Mouse (Mus musculus): Measurements from ENCODE around the gene Tnfaip3.

Gene Tnfaip3

DNA sequence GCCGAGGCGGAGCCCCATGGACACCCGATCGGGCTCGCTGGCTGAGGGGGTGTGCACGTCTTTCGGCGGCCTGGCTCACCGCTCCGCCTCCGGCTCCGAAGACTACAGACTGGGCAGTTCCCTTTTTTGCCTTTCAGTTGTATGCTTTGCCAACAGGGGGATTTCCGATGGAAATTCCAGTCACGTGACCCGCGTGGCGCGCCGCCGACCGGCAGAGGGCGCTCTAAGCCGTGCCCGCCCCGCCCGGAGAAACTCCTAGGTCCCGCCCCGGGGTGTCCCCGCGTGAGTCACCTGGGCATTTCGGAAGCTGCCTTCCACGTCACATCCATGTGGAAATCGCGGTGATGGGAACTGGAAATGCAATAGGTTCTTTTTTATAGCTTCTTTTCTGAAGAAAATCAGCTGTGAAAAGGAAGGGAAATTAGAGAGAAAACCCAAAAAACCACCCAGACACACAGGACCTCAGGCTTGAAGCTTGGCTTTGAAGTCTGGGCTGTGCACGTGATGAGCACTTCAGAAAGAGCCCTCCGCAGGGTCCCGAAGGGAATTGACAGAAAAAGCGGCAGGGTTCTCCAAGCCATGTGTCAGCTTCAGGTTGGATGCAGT is at the start of gene Tnfaip3:
TSS of gene Tnfaip3 (minus strand) at position 401 of the 606 bp plus-strand sequence.
- peak; percentile 98 for DNase-seq (ENCODE audit: extremely low spot score, low spot score)

GRCm38 (mm10) chr10:19064651-19065601 is 49.5 kb upstream of the Tnfaip3 start:
- DNase-seq (ENCODE audit: extremely low spot score, low spot score): no peak

DNA sequence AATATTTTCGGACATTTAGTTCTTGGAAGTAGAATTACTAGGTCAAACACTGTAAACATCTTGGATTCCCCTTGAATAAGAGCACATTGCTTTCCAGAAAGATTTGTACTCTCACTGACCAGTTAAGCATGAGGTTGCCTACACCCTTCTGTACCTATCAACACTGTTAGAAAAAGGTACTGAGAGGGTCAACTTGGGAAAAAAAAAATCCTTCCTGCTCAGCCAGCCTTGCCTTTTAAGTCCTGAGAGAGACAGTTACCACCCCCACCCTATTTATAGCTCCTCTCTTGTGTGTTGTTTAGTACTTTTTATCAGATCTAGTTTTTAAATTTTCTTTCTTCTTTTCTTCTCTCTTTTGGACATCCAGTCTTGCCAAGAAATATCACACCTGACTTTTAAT is 48.2 kb upstream of the Tnfaip3 start:
- DNase-seq (ENCODE audit: extremely low spot score, low spot score): no peak

GRCm38 (mm10) chr10:19063208-19063607 is 47.8 kb upstream of the Tnfaip3 start:
- DNase-seq (ENCODE audit: extremely low spot score, low spot score): no peak

DNA sequence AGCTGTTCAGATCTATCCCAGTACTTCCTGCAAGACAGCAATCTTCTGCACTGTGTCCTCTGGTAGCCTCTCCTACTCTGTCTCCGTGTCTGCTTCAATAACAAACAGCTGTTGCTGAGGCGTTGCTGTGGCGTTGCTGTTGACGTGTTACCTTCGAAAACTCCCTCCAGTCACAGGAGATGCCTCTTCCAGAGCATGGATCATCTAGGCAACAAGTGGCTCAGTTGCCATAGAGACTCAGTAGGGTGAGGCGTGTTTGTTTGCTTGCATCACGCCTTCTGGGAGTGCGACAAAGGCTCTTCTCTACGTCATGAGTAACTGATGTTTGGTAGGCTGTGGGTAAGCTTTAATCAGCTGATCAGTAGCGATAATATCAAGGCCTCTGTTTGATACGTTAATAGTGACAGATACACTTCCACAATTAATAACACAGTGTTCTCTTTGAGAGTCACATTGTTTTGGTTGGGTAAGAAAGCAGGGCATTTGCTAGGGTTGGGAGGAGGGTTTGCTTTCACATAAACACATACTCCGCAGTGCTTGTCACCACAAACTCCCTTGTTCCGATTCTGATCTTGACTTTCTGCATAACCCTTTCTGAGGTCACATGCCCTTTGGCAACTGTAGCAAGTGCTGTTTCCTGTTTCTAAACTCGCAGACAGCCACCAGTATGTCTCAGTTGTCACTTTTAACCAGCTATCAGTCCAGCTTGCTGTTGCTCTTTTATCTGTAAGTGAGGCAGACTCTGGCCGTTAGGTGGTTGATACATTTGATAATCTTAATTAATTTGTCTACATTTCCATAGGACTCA is 46.8 kb upstream of the Tnfaip3 start:
- DNase-seq (ENCODE audit: extremely low spot score, low spot score): no peak

- no peak for DNase-seq (ENCODE audit: extremely low spot score, low spot score)
Observed at GRCm38 (mm10) chr10:19061201-19061600, 45.7 kb upstream of the Tnfaip3 start.

DNA sequence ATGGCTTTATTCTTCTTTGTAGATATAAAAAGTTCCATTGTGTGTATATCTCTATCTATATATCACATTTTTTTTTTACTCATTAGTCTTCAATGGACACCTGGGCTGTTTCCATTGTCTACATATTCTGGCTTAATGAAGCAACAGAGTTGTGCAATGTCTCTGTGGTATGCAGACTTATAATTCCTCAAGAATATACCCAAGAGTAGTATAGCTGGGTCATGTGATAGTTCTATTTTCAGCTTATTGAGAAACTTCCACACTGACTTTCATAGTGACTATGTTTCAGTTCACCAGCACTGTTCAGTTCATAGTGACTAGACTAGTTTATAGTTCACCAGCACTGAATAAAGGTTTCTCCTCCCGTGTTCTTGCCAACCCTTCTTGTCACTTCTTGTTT is 38.1 kb upstream of the Tnfaip3 start:
- DNase-seq (ENCODE audit: extremely low spot score, low spot score): no peak

DNA sequence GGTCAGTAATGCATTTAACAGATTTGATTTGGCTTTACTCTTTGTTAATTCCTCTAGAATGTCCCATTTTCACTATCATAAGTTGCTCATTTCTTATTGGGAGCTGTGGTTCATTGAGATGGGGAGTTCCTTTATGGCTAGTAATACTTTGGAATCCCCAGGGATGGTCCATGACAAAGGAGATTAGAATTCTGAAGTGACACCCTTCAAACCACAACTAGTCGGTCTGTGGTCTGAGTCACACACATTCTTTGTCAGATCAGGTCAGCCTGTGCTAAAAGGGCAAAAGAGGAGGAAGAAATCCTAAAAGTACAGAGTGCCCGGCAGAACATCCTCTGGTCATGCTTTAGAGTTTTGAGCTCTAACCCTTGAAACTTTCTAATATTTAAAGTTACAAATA is 30.5 kb upstream of the Tnfaip3 start:
- DNase-seq (ENCODE audit: extremely low spot score, low spot score): no peak

GRCm38 (mm10) chr10:19044765-19045516 is 29.5 kb upstream of the Tnfaip3 start:
- no peak for DNase-seq (ENCODE audit: extremely low spot score, low spot score)

GRCm38 (mm10) chr10:19043529-19044262 is 28.2 kb upstream of the Tnfaip3 start:
- no peak for DNase-seq (ENCODE audit: extremely low spot score, low spot score)

- DNase-seq (ENCODE audit: extremely low spot score, low spot score): no peak
Observed at GRCm38 (mm10) chr10:19040147-19040546, 24.7 kb upstream of the Tnfaip3 start.

DNA sequence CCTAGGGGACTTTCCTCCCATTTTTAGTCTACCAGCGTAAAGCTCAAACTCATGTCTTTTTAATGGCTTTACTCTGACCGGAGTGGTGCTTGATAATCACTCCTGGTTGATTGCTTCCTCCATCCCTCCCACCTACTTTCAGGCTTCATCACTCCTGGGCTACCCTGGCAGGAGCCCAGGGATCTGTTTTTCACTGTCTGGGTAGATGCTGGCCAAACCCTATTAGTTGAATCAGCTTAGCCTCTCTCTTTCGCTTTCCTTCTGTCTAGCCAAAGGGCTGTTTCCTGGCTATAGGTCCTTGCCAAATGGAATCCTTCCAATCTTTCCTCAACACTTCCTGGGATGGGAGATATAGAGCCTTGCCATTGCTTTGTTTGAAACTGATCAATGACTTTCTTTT is 19.3 kb upstream of the Tnfaip3 start:
- no peak for DNase-seq (ENCODE audit: extremely low spot score, low spot score)

GRCm38 (mm10) chr10:19033696-19034095 is 18.2 kb upstream of the Tnfaip3 start:
- no peak for DNase-seq (ENCODE audit: extremely low spot score, low spot score)

GRCm38 (mm10) chr10:19031875-19032274 is 16.4 kb upstream of the Tnfaip3 start:
- no peak for DNase-seq (ENCODE audit: extremely low spot score, low spot score)

GRCm38 (mm10) chr10:19030628-19031027 is 15.2 kb upstream of the Tnfaip3 start:
- no peak for DNase-seq (ENCODE audit: extremely low spot score, low spot score)

- DNase-seq (ENCODE audit: extremely low spot score, low spot score): no peak
Observed at GRCm38 (mm10) chr10:19026710-19027109, 11.3 kb upstream of the Tnfaip3 start.

- no peak for DNase-seq (ENCODE audit: extremely low spot score, low spot score)
Observed at GRCm38 (mm10) chr10:19024353-19024752, 8.9 kb upstream of the Tnfaip3 start.

DNA sequence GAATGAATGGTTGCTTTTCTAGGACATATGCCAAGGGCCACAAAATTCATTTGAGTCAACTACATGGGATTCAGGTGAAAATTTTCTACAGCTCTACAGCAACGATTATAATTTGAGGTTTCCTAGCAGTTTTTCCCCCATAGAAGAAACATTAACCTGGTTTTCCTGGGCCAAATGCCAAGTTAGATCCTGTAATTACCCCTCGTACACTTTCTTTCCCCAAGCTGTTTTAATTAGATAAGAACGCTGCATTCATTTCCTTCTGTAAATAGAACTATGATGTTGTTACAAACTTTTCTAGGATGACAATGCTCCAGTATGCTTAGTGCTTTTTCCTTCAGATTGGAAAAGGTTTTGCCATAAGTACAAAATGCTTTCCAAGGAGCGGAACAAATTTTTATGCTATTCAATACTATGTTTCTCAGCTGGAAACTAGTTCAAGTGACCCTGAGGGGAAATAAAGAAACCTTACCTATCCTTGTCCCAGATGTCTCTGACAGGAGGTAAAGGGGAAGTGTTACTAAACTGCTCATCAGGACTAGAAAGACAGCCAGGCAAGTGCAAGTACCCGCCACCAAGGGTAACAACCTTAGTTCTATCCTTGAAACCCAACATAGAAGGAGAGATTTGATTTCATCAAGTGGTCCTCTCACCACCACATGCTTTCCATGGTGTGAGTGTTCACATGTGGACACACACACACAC is 8.3 kb upstream of the Tnfaip3 start:
- no peak for DNase-seq (ENCODE audit: extremely low spot score, low spot score)

- no peak for DNase-seq (ENCODE audit: extremely low spot score, low spot score)
Observed at GRCm38 (mm10) chr10:19022272-19022671, 6.8 kb upstream of the Tnfaip3 start.
